Mouse (Mus musculus): ENCODE results near the gene Echdc3.

DNA sequence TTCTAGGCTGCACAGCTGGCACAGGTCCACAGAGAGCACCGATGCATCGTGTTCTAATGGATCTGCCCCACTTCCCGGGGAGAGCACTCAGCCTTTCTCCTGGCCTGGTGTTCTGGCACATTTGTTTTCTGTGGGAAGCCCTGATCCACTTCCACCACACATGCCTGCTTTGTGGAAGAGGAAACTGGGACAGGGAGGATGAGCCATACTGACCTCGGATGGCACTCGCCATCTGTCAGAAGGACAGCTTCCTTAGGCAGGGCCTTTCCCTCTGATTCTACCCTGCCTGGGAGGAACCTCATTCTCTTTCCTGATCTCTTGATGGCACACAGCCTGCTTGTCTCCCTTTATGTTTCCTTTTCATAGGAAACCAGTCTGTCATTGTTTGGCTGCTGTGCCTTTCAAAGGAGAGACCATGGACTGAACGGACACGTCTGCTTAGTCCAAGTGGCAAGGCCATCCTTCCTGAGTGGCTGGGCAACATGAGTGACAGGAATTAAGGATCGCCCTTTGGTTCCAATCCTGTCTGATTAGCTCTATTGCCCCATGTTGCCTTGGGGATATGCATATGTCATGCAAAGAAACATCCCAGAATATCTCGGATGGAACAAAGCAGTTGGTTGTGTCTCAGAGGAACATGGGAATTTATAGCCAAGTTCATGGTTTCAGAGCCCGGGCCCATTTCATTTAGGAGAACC is 13.7 kb upstream of the Echdc3 start:
- TF ChIP-seq CTCF (IDR thresholded peaks at IDR 0.05; ENCODE audit: low read depth) (no peak), EP300 (optimal IDR thresholded peaks at IDR 0.05) (no peak)

All from stomach, postnatal 0 days (tissue).